Mouse (Mus musculus) liver, adult 2 months (tissue): ENCODE data around the gene Gnb2.

Source experiments
- CTCF ChIP-seq: fragments of 200-500 bp; IDR thresholded peaks from 2 replicates; pipeline ENCODE4 v1.5.1; 2011; ENCODE audit warnings: low read depth, low read length, control low read depth
- POLR2A ChIP-seq: fragments of 200-500 bp; IDR thresholded peaks from 2 replicates; pipeline ENCODE4 v1.6.1; 2011; ENCODE audit warnings: low read length, control low read depth; ENCODE audit not compliant: insufficient read depth; ENCODE audit errors: extremely low read depth

DNA sequence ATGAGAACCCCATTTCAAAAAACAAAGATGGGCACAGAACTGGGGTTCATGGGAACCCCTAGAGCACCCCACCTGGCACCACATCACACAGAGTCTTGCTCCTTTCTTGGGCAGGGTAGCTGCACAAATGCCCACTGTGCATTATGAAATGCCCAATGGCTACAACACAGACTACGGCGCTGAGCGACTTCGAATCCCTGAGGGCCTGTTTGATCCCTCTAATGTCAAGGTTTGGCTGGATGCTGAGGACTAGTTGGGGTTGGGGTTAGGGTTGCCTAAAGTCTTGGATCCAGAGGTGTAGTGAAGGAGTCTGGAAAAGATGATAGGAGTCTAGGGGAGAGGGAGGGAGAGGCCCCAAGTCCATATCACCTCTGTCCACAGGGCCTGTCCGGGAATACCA lies 33.1 kb upstream of the Gnb2 start:
- no peak for TF ChIP-seq POLR2A
- no peak for TF ChIP-seq CTCF
